Mouse (Mus musculus): Measurements from ENCODE around the gene Glcci1.

- TF ChIP-seq EP300 (IDR thresholded peaks at IDR 0.05; ENCODE audit: low read depth) (no peak), CTCF (IDR thresholded peaks at IDR 0.05; ENCODE audit: low read depth) (no peak)
These were observed 44.0 kb upstream of the Glcci1 start for GRCm38 (mm10) chr6:8465388-8465787.
